Mouse (Mus musculus) heart, adult 11 months (tissue): Measurements from ENCODE around the gene Rmi1.

Experiments used
- DNase-seq: peaks from one replicate; pipeline ENCODE4 v3.0.0; 2022

The Rmi1 gene

DNA sequence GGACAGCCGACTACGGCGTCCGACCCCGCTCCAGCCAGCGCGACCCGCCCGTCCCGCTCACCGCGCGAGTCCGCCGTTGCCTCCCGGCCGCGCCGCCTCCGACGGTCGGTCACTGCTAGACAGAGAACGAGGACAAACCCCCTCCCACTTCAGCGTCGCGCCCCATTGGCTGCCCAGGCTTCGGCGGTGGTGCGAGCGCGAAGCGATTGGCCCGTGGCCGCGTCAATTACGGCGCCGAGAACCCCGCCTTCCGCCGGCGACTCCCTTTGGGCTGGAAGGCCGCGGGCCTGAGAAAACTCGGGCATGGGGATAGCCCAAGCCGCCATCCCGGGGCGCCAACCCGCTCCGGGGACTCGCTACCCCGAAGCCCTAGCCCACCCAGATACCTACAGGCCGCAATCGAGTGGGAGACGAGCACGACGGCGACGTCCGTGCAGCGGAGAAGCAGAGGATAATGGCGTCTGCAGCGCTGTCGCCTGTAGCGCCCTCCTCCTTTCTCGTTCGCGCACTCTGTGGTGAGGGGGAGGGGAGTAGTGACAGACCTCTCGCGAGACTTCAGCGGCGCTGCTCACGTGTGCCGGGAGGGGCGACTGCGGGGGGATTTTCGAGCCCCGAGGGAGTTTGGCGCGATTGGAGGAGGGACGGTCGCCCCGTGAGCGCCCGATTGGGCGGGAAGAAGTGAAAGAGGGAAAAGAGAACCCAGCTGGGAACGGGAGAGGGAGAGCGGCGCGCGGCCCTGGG is at the start of gene Rmi1:
TSS of gene Rmi1 (plus strand) at position 246 of the 741 bp plus-strand sequence.
- DNase-seq: peak; percentile 100

DNA sequence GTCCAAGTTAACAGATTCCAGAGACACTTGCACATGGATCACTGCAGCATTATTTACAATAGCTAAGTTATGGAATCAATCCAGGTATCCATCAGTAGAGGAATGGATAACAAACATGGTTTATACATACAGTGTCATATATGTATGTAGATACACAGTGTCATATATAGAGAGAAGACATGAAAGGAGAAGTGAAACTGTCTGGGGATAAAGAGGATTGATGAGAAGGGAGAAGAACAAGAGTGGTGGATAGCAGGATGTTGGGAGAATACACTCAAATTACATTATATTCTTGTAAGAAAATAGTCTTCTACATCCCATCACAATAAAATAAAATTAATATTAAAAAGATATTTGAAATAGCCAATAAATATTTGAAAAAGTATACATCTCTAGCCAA is 49.1 kb upstream of the Rmi1 start:
- DNase-seq: no peak

DNA sequence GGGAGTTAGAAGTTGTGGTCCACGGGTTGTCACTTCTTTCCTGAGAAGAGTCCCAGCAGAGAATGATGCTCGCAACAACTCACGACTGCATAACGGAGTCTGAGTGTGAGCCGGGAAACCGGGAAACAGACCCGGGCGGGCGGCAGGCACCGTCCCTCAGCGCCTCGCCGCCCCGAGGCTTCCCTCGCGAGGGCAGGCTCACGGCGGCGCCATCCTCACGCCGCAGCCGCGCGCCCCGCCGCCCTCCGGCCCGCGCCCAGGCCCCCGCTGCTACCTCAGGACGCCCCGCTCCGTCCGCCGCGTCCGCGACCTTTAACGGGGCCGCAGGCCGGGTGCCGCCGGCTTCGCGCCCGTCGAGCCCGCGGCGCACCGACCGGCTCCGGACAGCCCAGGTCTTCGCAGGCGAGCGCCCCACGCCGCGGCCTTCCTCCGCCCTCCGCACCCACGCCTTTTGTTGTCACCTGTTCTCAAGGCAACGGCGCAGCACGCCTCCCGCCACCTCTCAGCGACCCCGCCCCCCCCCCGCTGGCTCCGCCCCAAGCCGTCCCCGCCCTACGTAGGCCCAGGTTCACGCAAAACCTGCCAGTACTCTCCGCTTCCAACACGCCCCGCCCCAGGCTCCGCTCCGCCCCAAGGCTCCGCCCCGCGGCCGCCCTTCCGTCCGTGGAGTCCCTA is 43.3 kb upstream of the Rmi1 start, which contains the start of gene Kif27:
TSS of gene Kif27 (minus strand) at position 494 of the 675 bp plus-strand sequence.
- DNase-seq: peak; percentile 98

DNA sequence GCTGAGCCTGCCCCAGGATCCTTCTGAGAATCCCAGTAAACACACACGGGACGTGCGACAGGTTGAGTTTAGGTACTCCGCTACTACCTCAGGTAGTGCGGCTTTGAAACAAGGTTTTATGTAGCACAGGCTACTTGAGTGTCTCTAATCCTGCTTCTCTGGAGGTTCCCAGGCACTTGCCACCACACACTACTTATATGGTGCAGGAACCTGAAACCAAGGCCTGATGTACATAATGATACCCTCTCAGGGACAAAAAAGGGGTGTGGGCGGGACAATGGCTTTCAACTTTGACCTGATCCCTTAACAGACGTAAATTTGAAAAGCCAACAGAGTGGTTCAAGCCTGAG is 42.8 kb upstream of the Rmi1 start:
- DNase-seq: no peak

DNA sequence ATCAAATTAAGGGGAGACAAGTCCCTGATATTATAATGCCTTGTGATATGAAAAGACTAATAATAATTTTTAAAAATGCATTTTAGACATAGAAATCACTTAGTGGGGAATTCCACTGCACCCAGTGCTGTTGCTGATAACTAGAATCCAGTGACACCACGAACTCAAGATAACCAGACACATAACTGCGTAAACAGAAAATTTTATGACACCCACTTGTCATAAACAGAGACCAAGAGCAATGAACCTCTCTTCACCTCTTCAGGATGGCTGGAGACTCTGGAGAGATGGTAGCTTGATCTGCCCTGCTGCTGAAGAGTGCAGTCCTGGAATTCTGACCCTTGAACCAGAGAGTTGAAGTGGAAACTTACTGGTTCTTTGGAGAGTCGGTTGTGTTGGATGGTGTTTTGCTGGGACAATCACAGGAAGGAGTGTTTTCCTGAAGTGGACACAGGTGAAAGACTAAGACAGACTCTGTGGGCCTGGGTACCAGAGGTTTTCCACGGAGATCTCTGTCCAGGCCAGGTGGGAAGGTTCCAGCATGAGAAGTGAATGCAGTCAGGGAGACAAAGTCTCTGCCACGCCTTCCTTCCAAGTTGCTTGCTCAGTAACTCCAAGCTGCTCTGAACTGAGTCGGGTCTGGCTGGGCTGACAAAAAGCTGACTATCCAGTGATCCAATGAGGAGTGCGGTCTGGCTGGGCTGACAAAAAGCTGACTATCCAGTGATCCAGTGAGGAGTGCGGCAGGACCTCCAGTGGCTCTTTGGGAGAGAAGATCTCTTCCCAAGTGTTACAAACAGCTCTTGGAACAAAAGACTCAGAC is 37.5 kb upstream of the Rmi1 start:
- peak; percentile 85 for DNase-seq

DNA sequence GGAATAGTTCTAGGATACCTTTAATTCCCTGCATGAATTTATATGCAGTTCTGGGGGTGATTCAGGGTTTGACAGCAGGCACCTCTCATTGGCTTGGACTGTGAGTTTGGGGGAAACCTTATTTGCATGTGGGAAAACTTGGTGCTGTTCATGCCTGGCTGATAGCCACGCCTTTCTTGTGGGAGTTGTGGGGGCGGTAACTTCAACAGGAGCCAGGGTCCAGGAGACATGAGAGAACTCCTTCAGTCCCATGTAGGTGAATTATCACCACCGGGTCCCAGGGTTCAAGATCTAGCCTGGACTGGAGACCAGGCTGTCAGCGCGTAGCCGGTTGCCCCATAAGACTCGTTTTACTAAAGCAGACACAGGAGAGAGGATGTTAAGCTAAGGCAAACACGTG is 36.9 kb upstream of the Rmi1 start:
- DNase-seq: peak; percentile 77

DNA sequence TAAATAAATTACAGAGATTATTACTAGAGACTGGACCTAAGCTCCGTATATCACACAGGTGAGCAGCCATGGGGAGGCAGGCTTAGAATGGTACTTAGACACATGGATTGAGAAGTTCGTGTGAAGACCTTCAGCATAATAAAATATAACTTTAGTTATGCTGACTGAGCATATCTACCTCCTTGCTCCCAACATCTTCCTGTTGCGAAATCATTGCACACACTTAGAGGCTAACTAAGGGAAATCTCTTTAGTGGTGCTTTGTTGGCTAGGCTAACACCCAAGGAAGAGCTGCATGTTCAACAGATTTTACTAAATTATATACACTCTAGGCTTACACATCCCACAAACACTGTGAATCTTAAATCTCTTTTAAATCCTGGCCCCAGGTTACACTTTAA is 35.7 kb upstream of the Rmi1 start:
- DNase-seq: peak; percentile 39

DNA sequence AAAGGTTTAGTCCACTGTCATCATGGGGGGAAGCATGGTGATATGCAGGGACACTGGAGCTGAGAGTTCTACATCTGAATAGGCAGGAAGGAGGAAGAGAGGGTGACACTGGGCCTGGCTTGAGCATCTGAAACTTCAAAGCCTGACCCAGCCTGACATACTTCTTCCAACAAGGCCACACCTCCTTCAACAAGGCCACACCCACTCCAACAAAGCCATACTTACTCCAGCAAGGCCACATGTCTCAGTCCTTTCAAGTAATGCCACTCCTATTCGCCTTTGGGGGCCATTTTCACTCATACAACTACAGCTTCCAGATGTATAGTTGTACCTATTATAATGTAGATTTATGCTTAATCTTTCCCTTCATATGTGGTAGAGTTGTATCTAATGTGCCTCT is 34.4 kb upstream of the Rmi1 start:
- DNase-seq: peak; percentile 66

DNA sequence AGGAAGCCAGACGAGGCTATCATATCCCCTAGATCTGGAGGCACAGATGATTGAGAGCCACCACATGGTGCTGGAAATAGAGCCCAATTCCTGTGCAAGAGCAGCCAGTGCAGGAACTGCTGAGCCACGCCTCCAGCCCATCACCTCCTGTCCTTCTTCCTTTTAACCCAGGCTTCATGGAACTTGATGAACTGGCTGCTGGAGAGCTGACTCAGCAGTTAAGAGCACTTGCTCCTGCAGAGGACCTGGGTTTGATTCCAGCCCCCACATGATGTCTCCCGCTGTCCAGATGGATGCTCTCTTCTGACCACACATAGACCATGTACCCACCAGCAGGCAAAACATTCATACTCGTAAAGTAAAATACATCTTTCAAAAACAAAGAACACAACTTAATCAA is 33.2 kb upstream of the Rmi1 start:
- peak; percentile 86 for DNase-seq

DNA sequence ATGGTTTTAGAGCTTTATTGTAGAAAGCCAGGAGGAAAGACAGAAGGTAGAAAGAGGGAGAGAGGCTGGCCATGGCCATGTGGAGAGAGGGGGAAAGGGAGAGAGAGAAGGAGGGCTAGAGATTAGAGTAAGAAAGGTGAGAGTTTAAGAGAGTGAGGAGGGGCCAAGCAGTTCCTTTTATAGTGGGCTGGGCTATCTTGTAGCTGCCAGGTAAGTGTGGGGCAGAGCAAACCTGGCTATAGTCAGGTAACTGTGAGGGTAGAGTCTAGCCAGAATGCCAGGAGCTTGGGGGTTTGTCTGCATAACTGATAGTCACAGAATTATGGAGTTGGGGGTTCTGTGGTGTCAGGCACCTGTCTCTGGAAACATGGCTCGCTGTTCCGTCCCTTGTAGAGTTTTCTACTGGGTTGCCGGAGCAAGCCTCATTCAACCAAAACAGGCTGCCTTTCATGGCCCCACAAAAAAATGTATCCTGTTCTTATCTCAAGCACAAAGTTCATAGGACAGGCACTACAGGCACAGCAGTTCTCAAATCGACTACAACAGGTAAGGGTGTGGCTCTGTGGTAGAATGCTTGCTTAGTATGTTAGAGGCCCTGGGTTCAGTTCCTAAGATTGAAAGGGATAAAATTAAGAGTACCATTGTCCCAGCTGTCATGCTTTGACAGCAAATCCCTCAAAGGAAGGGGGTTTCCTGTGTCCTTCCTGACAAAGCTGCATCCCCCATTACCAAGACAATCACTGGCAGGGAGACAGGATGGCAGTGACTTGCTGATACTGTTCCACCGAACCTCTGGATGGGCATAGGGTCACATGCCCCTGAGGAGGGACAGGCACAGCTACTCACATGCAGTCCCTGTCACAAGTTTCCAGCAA is 29.5 kb upstream of the Rmi1 start:
- peak; percentile 81 for DNase-seq

DNA sequence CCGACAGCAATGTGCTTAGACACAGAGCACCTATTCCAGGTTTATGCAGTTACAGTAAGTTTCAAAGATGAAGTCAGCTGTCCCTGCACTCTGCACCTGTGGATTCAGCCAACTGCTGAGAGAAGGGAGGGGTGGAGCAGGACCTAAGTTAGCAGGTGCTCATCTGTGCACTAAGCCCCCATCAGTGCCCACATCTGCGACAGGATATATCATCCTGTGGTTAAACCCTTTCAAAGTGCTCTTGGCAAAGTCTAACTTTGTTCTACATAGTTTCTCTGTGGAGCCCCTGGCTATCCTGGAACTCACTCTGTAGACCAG is 28.9 kb upstream of the Rmi1 start:
- DNase-seq: peak; percentile 8

DNA sequence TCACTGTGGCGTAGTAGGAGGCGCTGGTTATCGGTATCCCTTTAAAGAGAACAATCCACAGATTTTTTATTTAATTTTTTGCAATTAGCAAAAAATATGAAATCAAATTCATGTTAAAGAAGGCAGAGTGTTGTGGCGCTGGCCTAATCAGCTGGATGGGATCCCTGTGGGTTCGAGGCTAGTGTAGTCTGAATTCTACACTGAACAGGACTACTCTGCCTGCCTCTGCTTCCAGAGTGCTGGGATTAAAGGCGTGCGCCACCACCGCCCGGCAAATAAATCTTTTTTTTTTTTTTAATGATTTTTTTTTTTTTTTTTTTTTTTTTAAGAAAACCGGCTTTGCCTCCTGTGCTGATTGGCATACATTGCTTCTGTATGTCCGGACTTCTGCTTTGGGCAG is 17.7 kb upstream of the Rmi1 start:
- no peak for DNase-seq

DNA sequence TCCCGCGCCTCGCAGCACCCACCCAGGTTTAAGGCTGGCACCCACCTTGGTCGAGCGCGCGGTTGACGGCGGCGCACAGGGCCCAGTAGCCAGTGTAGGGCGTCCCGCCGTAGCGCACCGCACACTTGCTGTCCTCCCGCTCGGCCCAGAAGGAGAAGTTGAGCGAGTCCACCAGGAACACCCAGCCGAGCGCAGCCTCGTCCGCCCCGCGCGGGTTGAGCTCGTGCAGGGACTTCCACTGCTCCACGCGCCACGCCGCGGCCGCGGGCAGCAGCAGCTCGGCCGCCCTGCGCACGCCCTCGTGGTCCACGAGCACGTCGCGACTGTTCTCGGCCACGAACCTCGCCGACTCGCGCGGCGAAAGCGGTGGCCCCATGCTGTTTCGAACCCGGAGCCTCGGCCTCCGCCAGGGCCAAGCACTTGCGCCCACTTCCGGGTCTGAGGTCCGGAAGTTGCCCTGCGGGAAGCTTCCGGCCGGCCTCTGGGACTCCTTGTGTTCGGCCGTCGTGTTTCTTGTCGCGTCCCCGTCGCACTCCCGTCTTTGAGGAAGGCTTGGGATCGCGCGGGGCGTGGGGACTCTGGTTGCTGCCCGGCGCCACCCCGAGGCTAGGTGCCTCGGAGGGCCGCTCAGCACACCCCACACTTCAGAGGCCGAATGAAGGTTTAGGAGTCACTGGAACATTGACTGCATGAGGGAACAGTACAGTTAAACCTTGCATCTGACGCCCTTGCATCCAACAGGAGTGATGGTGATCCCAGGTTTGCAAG is 17.1 kb upstream of the Rmi1 start, which contains the start of gene 2210016F16Rik:
TSS of gene 2210016F16Rik (minus strand) at position 447 of the 768 bp plus-strand sequence.
- DNase-seq: peak; percentile 97

DNA sequence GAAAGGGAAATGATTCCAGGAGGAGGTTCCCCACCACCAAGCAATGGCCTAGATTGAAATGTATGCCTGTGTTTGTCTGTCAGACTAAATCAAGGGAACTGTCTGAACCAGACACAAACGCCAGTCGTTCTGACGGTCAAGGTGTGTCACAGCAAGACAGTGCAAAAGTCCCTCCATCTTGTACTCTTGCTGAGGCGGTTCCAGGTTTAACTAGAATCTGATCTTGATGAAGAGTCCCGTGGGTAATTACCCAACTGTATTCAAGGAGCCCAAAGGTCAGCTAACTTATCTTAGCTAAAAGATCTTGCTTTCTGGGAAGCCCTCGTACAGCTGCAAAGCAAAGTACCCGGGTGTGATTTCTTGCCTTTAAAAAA is 16.5 kb upstream of the Rmi1 start:
- DNase-seq: no peak

DNA sequence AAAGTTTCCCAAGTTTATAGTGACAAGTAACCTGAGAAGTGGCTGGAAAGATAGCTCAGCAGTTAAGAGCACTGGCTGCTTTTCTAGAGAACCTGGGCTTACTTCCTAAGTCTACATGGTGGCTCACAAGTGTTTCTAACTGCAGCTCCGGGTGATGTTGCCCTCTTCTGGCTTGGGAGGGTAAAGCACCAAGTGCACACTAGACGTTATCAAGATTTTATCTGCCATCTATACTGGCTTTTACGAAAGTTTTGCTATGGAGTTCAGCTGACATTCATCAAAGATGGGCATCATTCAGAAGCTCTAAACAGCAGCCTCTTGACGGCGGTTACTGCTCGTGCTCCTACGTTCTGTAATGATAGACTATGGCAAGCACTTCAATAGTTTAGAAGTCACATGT is 14.1 kb upstream of the Rmi1 start:
- DNase-seq: peak; percentile 89

DNA sequence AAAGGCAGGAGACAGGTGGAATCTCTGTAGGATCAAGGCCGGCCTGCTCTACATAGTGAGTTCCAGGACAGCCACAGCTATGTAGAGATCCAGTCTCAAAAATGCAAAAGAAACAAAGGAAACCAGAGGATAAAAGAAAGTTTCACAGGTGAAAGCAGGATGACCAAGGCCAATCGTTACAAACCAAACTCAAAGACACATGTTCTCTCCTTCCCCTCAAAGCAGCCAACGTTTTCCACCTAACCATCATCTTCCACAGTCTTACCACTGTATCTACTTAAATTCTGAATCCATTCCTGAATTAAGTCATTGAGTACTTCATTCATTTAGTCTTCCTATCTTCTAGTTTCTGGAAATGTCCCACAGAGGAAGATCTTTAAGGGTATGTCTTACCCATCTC is 13.7 kb upstream of the Rmi1 start:
- DNase-seq: peak; percentile 61

DNA sequence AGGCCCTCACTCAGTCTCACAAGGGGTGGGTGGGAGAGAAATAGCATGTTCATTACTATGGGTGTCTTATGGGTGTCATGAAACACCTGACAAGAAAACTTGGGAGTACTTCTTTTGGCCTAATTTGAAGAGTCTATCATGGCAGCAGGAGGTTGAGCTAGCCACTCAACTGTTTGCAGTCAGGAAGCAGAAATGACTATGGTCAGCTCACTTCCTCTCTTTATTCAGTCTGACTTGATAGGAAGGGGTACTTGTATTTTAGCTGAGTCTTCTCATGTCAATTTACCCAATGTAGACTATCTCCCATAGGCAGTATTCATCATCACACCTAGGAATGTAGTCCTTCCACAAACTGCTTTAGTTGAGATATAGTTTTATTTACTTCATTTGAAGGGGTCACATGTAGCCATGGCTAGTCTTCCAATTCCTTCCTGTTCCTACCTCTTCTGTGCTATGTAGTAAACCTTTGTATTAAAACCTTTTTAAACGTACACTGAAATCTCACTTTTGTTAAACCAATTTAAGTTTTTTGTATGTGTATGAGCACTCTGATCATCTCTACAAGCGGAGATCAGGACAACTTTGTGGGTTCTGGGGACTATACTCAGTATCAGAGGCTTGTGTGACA is 12.6 kb upstream of the Rmi1 start:
- DNase-seq: peak; percentile 37

DNA sequence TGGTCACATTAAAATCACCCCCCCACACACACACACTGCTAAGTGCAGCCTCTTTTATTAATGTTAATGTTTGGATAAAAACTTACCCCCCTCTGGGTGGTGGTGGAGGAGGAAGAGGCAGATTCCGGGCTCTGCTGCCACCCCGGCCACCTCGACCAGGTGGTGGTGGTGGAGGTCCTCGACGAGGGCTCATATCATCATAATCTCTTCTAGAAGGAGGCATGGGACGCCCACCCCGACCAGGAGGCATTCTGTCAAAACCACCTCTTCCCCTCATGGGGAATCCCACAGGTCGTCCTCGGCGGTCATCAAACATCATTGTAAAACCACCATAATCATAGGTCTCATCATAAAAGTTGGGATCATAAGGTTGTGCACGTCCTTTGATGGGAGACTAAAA is 7.7 kb upstream of the Rmi1 start:
- DNase-seq: peak; percentile 83

DNA sequence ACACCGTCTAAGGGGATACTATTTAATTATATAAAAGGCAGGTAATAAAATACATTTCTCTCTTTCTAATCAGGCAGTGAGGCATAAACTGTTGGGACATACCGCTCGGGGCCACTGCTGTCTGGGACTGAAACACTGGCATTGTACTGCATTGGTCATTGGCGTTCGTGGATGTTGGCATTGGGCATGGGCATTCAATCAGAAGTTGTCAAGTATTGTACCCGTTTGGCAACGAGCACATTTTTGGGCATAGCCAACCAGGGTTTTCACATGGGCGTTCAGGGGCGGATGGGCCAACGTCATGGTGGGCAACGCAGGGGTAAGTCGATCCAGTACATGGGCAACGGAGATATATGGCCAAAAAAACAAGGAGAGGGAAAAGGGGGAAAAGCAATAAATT is 4.4 kb upstream of the Rmi1 start:
- peak; percentile 83 for DNase-seq

DNA sequence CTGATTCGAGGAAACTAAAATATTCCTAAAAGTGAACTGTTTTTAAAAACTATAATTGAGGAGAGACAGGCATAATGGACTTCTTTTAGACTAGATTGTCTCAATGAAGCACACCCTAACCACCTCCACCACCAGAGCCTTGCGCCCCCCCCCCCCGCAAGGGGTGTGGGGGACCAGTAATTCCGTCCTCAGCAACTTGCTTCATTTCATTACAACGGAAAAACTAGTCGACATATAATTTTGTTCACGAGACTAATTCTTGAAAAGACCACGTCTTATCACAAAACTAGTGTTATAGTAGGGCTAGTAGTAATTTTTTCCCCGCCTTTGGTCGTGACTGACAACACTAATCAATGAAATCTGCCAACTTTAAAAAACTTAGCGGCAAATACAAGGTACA is 1.5 kb upstream of the Rmi1 start:
- DNase-seq: peak; percentile 55

DNA sequence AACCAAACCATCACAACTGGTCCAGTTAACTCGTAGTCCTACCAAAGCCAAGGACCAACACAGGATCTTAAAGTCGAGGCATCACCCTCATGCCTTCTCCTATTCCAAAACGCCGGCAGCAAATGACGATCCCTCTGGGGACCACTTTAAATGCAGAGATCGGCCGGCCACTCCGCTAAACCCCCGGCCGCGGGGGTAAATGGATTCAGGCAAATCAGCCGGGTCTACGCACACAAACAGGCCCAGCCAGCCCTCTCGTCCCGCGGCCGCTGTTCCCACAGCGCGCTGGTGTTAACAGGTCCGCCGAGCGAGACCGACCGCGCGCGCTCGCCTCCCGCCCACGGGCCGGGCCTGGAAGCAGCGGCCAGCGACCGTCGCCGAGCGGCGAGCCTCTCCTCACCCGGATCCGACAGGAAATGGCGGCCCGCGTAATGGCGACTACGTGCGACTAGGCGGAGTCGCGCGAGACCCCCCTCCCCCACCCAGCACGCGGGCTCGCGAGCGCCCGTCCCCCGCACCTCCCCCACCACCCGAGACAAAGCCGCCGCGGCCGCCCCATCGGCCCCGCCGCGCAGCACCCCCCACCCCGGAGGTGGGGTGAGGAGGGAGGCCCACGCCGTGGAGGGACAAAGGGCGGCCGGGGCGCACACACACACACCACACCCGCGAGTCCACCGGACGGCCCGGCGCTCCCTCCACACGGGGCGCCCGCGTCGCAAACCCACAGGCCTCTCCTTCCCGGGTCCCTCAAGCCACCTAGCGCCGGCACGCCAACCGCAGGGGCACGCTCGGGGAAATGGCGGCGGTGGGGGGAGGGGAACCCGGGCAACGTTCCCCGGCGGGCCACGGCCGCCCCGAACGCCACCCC is 679 bp upstream of the Rmi1 start:
- no peak for DNase-seq
